Mouse (Mus musculus): Measurements from ENCODE around the gene Atn1.

Gene Atn1

GRCm38 (mm10) chr6:124740888-124741761, 15.2 kb downstream of the Atn1 start, which contains the start of gene Grcc10:
Gene Grcc10 (minus strand): TSS chr6:124741374.
- DNase-seq (ENCODE audit: low read depth) = peak; percentile 99

DNA sequence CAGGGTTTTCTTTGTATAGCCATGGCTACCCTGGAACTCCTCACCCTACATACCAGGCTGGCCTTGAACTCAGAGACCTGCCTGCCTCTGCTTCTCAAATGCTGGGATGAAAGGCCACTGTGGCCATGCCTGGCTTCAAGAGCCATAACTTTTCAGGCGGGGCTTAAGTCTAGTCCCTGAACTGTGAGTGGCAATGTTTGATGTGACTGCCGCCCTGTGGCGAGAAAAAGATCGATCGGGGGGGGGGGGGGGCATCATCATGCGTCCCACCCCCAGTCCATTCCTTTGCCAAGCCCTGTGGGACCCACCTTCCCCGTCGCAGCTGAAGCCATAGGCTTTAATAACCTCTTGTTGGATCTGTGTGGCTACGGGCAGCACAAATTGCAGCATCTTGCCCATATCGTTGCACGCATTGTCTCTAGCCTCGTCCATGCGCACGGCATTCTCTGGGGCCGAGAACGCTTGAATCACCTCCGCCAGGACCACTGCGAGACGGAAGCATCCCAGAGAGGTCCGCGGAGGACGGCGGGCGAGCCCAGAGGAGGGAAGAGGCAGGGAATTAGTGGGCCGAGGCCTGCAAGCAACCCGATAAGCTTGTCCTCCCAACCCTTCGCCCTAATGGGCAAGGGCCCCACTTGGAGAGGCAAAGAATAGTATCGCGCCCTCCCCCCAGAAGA, 16.0 kb downstream of the Atn1 start:
- DNase-seq (ENCODE audit: low read depth) = peak; percentile 86

GRCm38 (mm10) chr6:124739231-124739796, 17.0 kb downstream of the Atn1 start:
- DNase-seq (ENCODE audit: low read depth) = no peak

GRCm38 (mm10) chr6:124738511-124739023, 17.8 kb downstream of the Atn1 start, which contains the start of gene Ptpn6:
Gene Ptpn6 (minus strand): TSS chr6:124738714.
- peak; percentile 84 for DNase-seq (ENCODE audit: low read depth)

- no peak for DNase-seq (ENCODE audit: low read depth)
Measured at GRCm38 (mm10) chr6:124737040-124737439, 19.3 kb downstream of the Atn1 start.

- DNase-seq (ENCODE audit: low read depth) = no peak
Measured at GRCm38 (mm10) chr6:124734417-124734816, 21.9 kb downstream of the Atn1 start.

DNA sequence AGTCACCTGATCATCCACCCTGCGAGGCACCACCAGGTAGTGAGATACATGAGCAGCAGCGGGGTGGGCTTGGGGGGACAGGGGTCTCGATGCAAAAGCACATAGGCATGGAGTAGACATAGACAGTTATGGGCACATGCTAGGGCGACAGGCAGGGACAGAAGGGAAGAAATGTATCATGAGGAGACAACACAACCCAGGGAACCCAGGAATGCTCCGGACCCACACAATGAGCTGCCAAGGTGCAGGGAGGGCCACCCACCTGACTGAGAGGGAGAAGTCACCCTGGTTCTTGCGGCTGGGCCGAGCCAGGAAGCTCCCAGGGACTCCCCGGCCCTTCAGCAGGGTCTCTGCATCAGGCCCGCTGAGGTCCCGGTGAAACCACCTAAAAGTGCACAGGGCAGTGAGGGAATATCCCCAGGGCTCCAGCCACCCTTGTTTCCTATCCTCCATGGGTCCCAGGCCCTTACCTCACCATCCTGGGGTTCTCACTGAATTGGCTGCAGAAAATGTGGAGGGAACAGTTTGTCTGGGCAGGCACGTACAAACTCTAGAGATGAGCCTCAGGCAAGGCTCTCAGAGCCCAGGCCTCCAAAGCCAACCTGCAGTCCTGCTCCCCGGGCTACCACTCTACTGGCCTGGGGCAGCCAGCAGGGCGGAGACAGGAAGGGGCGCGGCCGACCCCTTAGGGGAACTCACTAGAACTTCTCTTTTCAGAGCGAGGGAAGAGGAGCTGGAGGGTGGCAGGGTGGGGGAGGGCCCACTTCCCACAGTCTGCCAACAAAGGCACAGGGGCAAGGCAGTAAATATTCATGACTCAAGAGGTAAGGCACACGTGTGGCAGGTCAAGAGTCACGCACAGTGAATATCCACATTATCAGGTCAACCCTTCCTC, 23.6 kb downstream of the Atn1 start:
- DNase-seq (ENCODE audit: low read depth) = peak; percentile 92

GRCm38 (mm10) chr6:124731038-124731437, 25.3 kb downstream of the Atn1 start:
- DNase-seq (ENCODE audit: low read depth) = no peak

GRCm38 (mm10) chr6:124729850-124730705, 26.2 kb downstream of the Atn1 start:
- peak; percentile 97 for DNase-seq (ENCODE audit: low read depth)

DNA sequence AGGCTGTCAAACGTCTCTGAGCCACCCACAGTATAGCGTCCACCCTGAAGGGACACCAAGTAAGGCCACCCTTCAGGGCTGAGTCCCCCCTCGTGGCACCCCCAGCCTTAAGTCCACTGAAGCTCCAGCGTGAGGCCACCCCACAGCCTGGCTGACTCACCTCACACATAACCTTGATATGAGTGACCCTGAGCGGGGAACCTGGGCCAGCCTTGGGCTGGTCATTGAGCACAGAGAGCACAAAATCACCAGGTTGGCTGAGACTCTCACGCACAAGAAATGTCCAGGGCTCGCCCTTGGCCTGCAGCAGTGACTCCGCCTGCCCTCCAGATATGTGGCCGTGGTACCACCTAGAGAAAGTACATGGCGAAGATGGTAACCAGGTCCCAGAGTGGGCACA, 27.7 kb downstream of the Atn1 start:
- DNase-seq (ENCODE audit: low read depth) = no peak

- DNase-seq (ENCODE audit: low read depth) = no peak
Measured at GRCm38 (mm10) chr6:124724472-124724871, 31.9 kb downstream of the Atn1 start.

- DNase-seq (ENCODE audit: low read depth) = peak; percentile 54
Measured at GRCm38 (mm10) chr6:124723541-124723940, 32.8 kb downstream of the Atn1 start.

DNA sequence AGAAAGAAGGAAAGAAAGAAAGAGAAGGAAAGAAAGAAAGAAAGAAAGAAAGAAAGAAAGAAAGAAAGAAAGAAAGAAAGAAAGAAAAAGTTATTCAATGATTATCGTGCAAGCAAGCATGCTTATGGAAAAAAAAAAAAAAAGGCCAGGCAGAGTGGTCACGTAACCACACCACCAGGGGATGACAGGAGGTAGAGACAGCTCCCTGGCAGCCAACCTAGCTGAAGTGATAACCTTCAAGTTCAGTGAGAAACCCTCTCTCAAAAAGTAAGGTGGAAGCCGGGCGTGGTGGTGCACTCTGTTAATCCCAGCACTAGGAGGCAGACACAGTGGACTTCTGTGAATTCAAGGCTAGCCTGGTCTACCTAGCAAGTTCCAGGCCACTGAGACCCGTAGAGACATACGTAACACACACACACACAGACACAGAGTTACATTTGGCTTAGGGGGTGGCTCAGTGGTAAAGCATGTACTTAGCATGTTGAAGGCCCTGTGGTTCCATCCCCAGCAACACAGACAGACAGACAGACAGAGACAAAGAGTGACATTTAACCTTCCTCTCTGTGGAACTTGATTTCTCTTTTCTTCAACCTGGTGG, 33.3 kb downstream of the Atn1 start:
- no peak for DNase-seq (ENCODE audit: low read depth)

GRCm38 (mm10) chr6:124720904-124721303, 35.4 kb downstream of the Atn1 start:
- no peak for DNase-seq (ENCODE audit: low read depth)

- no peak for DNase-seq (ENCODE audit: low read depth)
Measured at GRCm38 (mm10) chr6:124719354-124719978, 36.9 kb downstream of the Atn1 start.

- DNase-seq (ENCODE audit: low read depth) = no peak
Measured at GRCm38 (mm10) chr6:124718703-124719102, 37.6 kb downstream of the Atn1 start.

DNA sequence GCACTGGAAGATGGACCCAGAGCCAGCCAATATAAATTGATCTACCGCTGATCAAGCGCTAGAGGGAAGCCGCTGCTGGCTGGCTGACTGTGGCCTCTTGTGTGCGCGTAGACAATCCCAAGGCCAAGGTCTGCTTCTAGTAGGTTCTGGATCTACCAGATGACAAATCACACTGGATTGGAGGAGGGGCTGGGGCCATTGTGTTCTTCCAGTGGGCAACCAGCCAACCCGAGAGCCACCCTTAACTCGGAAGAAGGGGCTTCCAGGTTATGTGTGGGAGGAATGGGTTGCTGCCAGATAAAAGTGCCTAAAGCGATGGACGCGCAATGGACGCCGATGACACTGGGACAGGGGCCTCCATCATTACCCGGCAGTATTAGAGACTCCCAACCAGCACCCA, 38.4 kb downstream of the Atn1 start:
- no peak for DNase-seq (ENCODE audit: low read depth)

DNA sequence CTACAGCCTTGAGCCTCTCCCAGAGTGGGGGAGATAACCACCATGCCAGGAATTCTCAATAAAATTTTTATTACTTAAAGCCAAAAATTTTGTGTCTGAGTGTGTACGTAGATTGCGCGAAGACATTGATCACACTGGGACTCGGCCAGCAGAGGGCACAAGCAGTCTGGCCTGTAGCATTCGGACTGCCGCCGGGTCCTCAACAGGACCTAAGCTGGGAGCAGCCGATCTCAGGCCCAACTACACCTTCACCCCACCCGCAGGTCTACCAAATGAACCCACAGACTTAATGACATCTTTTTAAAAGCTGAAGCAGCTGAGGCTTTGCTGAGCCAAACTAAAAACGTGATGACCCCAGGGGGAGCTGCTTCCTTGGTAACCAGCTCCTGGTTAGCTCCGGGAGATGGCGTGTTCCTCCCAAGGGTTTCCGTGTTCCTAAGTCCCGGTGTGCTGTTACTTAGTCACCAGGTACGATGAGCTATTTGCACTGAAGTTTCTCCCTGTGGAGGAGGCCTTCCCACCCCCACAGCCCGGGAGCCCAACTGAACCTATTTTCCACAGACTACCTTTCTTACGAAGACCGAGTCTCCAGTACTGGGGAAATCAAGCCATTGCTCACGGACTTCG, 39.3 kb downstream of the Atn1 start:
- peak; percentile 77 for DNase-seq (ENCODE audit: low read depth)

- DNase-seq (ENCODE audit: low read depth) = no peak
Measured at GRCm38 (mm10) chr6:124712918-124713317, 43.4 kb downstream of the Atn1 start.
